Mouse (Mus musculus) stomach, embryonic 16.5 days (tissue): Measurements from ENCODE around the gene Tbl1x. TPM values are rescaled to one million over a fixed set of nuclear protein-coding genes. Genes with fewer than 3 reads are reported as not detected.

Experiments used
- ATAC-seq: fragments of 200-750 bp; cut with Nextera tagmentation; 2 replicates; pipeline ENCODE4 v1.8.0; 2017; ENCODE audit warnings: moderate number of reproducible peaks, moderate TSS enrichment; ENCODE audit not compliant: insufficient read depth, low FRiP score
- H3K27ac ChIP-seq: fragments of 300-500 bp; sonication (generic); 2 replicates; pipeline ENCODE4 v1.5.1; 2014; ENCODE audit warnings: low read length
- H3K27me3 ChIP-seq: fragments of 300-500 bp; sonication (generic); 2 replicates; pipeline ENCODE4 v1.6.1; 2014; ENCODE audit warnings: low read length, control low read depth, mixed read lengths; ENCODE audit not compliant: control insufficient read depth, insufficient read depth
- H3K36me3 ChIP-seq: fragments of 300-500 bp; sonication (generic); 2 replicates; pipeline ENCODE4 v1.6.1; 2014; ENCODE audit warnings: low read length; ENCODE audit not compliant: control insufficient read depth, insufficient read depth
- H3K4me1 ChIP-seq: fragments of 300-500 bp; sonication (generic); 2 replicates; pipeline ENCODE4 v1.6.1; 2014; ENCODE audit warnings: low read length, control low read depth, mixed read lengths; ENCODE audit not compliant: control insufficient read depth, insufficient read depth
- H3K4me2 ChIP-seq: fragments of 300-500 bp; sonication (generic); 2 replicates; pipeline ENCODE4 v1.6.1; 2014; ENCODE audit warnings: low read depth, low read length, mixed read lengths
- H3K4me3 ChIP-seq: fragments of 300-500 bp; sonication (generic); replicated peaks from 2 replicates; pipeline ENCODE4 v1.5.1; 2014; ENCODE audit warnings: mild to moderate bottlenecking, low read length
- H3K9ac ChIP-seq: fragments of 300-500 bp; sonication (generic); 2 replicates; pipeline ENCODE4 v1.6.1; 2014; ENCODE audit warnings: low read length
- H3K9me3 ChIP-seq: fragments of 300-500 bp; sonication (generic); replicated peaks from 2 replicates; pipeline ENCODE4 v1.6.1; 2016; ENCODE audit warnings: low read length, control low read depth; ENCODE audit not compliant: control insufficient read depth
- WGBS: fragments of 180-500 bp; shearing (Covaris S2); extraction: QIAGEN DNeasy Blood & Tissue Kit; methylation state at CpG from one replicate; pipeline ENCODE4 v1.1.7; 2014; 5-methylcytosine and 5-hydroxymethylcytosine counted together
- polyA plus RNA-seq: library from polyadenylated mRNA; unstranded; fragments of >200 nt; fragmentation: Nextera tagmentation; extraction: Ambion mirVana; gene quantifications from 2 replicates; pipeline ENCODE4 v1.2.1, GENCODE M21; 2015

Gene Tbl1x
- polyA plus RNA-seq, 1 experiment from 2014 or later: 56.8 TPM

DNA sequence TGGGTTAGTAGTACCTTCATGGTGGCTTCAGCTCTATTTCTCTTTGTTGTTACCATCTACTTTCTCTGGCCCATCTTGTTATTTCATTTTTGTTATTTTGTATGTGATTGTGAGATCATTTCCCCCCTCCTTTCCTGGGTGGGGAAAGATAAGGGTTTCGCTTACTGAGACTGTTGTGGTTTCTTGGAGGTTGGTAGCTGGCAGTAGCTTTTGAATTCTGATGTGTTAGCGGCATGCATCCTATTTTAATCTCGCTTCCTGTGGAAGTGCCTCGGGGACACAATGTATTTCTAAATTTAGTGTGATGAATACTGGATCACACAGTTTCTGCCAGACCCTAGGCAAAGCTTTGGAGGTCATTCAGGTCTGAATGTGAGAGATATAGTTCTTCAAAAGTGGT, 69.2 kb downstream of the Tbl1x start:
- no peak overlapping the region for H3K4me2 ChIP-seq
- no peaks in the 10 kb centered on the region for H3K36me3 ChIP-seq

DNA sequence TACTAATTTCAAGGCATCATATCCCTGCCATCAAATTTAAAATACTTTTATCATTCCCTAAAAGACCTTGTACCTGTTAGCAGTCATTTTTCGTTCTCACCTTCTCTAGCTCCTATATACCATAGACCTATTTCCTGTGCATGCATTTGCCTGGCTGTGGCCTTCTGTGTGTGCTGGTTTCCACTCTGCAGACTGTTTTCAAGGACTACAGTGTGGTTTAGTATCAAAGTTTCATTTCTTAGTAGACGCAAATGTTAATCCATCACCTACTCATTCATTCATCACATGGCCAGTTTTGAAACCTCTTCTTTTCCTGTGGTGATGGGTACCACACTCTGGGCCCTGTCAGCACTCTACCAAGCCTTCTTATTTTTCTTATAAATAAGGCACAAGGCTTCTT, 75.2 kb downstream of the Tbl1x start:
- 84% methylated on average over 2 of the region's 2 CpGs for WGBS
- H3K9me3 ChIP-seq: no peaks in the 10 kb centered on the region
- H3K36me3 ChIP-seq: no peaks in the 10 kb centered on the region
- H3K4me1 ChIP-seq: no peaks in the 10 kb centered on the region
- no peak overlapping the region for H3K4me2 ChIP-seq
- no peak overlapping the region for H3K9ac ChIP-seq
- H3K4me3 ChIP-seq: no peak overlapping the region
- ATAC-seq: no peak
- H3K27ac ChIP-seq: no peak overlapping the region
- H3K27me3 ChIP-seq: no peaks in the 10 kb centered on the region

More for the DNA sequence above, 69.2 kb downstream of the Tbl1x start:
- H3K9me3 ChIP-seq: no peaks in the 10 kb centered on the region
- H3K4me3 ChIP-seq: no peak overlapping the region
- no peaks in the 10 kb centered on the region for H3K27me3 ChIP-seq
- no peaks in the 10 kb centered on the region for H3K4me1 ChIP-seq
- H3K27ac ChIP-seq: no peak overlapping the region
- 75% methylated on average over 4 of the region's 4 CpGs for WGBS
- H3K9ac ChIP-seq: no peak overlapping the region
- no peak for ATAC-seq

DNA sequence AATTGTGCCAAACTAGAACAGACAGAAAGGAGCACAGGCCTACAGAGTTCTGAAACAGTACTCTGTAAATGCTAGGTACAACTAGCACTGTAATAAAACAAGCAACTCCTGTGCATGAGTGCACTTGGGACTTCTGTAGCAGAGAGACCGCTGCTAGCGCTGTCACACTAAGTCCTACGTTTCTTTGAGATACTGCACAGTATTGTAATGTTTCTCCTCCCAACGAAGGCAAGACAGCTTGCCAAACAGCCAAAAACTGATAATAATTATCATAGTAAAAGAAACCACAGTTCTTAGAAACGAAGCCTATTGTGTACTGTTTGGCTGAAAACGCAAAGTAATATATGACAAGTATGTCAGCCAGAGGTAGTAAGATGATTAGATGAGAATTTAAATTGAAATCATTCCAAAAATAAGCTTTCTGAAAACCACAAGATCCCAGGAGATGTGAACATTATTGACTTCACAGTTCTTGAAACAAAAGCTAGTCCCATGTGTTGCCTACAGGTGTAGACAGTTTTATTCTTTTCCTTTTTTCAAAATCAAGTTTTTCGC, 83.9 kb downstream of the Tbl1x start:
- no peak overlapping the region for H3K4me3 ChIP-seq
- H3K4me1 ChIP-seq: no peaks in the 10 kb centered on the region
- no peak overlapping the region for H3K9ac ChIP-seq
- WGBS: 62% methylated on average over 7 of the region's 7 CpGs
- H3K4me2 ChIP-seq: no peak overlapping the region
- no peaks in the 10 kb centered on the region for H3K36me3 ChIP-seq
- H3K9me3 ChIP-seq: no peaks in the 10 kb centered on the region
- no peaks in the 10 kb centered on the region for H3K27me3 ChIP-seq
- H3K27ac ChIP-seq: no peak overlapping the region
- no peak for ATAC-seq

DNA sequence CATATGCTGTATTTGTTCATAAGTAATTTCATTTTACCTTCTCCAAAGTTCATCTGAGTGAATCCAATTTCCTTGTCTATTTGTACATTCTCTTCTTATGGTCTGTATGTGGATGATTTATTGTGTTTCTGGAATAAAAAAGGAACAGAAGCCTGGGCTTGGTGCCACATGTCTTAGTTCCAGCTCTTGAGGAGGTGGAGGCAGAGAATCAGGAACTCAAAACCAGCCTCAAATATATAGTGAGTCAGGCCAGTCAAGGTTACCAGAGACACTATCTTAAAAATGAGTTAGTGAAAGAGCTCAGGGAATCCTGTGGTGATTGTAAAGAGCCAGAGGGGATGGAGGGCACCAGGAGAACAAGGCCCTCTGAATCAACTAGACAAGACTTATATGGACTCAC, 86.9 kb downstream of the Tbl1x start:
- Histone ChIP-seq H3K27ac (no peak overlapping the region), H3K36me3 (no peaks in the 10 kb centered on the region), H3K4me3 (no peak overlapping the region), H3K4me1 (no peaks in the 10 kb centered on the region), H3K9ac (no peak overlapping the region), H3K4me2 (no peak overlapping the region), H3K27me3 (no peaks in the 10 kb centered on the region), H3K9me3 (no peaks in the 10 kb centered on the region)
- ATAC-seq: no peak

DNA sequence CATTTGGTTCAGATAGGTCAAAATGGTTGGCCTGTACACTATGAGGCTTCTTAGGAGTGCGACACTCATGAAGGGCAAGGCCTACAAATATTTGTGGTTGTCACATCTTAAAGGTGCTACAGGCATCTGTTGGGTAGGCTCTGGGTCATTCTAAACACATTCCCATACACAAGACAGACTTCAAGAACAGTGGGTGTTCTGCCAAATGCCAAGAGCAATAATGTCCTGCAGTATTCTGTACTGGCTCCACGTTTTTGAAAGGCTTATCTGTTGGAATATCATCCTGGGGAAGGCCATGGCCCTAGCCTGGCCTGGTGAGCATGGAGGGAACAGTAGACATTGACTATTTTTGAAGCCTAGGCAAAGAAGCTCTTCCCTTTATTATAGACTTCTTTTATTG, 87.9 kb downstream of the Tbl1x start:
- no peaks in the 10 kb centered on the region for H3K36me3 ChIP-seq
- 61% methylated on average over 2 of the region's 2 CpGs for WGBS
- no peak overlapping the region for H3K9ac ChIP-seq
- ATAC-seq: no peak
- H3K9me3 ChIP-seq: no peaks in the 10 kb centered on the region
- H3K27me3 ChIP-seq: no peaks in the 10 kb centered on the region
- H3K4me2 ChIP-seq: no peak overlapping the region
- no peaks in the 10 kb centered on the region for H3K4me1 ChIP-seq
- H3K27ac ChIP-seq: no peak overlapping the region
- no peak overlapping the region for H3K4me3 ChIP-seq

DNA sequence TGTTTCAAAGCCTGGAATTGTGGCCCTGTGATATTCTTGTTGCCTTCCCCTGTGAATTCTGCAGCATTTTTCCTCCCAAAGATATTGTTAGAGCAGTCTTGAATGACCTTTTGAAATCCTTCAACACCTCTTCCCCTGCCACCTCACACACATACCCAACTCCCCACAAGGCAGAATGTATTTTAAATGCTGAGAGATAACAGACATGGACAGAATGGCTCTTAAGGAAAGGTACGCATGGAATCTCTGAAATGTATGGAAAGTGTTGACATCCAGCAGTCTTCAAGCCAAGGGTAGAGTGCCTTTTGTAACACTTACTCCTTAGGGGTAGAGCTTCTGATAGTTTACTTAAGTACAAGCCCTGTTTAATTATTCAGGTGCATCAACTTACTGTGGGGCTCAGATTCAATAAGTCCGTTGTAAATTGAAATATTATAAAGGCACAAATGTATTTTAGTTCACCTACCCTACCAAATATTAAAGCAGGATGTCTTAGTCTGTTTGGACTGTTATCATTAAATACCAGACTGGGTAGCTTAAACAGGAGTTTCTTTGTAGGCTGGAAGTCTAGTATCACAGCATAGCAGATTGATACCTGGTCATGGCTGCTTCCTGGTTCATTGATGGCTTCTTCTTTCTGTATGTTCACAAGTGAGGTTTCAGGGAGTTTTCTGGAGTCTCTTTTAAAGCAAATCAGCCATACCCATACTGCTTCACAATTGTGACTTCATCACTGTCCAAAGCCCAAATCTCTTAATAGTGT, 92.9 kb downstream of the Tbl1x start:
- Histone ChIP-seq H3K4me1 (no peaks in the 10 kb centered on the region), H3K27me3 (no peaks in the 10 kb centered on the region), H3K9ac (no peak overlapping the region), H3K9me3 (no peaks in the 10 kb centered on the region), H3K4me2 (no peak overlapping the region), H3K27ac (no peak overlapping the region), H3K4me3 (no peak overlapping the region), H3K36me3 (no peaks in the 10 kb centered on the region)
- ATAC-seq: no peak
- 73% methylated on average over 2 of the region's 2 CpGs for WGBS

DNA sequence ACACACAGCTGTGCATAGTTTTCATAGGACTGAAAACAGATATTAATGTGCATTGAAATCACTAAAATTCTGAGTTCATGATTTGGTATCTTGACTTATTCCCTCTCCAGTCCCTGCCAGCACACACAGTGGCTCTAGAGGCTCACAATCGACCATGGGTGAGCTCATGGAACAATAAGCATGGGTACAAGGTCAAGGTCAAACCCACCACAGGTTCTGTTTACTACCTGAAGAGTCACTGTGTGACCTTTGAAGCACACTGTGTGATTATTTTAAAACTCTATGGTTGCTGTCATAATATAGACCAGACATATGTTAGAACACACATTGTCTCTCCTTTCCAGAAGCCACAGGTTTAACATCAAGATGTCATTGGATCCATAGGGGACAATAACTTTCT, 96.7 kb downstream of the Tbl1x start:
- Histone ChIP-seq H3K9me3 (no peaks in the 10 kb centered on the region), H3K9ac (no peak overlapping the region), H3K4me3 (no peak overlapping the region), H3K27me3 (no peaks in the 10 kb centered on the region), H3K27ac (no peak overlapping the region), H3K4me2 (no peak overlapping the region), H3K4me1 (no peaks in the 10 kb centered on the region), H3K36me3 (no peaks in the 10 kb centered on the region)
- no peak for ATAC-seq
- WGBS: 36% methylated on average over 1 of the region's 1 CpGs

DNA sequence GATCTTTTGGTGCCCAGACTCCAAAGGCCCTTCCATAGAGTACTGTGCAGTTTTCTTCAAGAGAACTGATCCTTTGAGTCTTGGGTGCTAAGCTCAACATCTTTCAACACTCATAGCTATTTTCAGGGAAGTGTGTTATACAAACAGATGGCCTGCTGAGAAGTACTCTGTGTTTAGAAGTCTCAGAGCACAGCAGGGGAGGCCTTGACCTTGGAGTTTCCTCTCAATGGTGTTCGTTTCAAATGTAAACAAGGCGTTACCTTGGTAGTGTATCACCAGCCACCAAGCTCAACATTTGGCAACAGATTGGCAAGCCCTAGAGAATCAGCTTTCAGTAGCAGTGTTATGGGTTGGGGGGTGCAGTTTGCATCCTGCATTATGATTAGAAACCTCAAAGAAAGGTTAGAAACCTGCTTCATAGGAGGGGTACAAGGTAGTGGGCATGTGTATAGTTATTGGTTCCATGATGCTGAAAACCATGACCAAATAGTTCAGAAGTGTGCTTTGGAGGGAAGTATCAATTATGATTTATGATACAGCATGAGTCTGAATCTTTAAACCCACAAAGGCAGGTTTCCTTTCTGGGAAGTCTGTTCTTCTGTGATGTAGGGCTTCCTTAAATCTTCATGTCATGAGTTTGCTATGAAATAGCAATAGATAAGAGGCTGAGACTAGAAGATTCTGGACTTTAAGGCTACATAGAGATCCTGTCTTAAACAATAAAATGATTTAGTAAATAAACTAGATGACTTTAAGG, 98.3 kb downstream of the Tbl1x start:
- WGBS: 38% methylated on average over 2 of the region's 2 CpGs
- Histone ChIP-seq H3K4me1 (no peaks in the 10 kb centered on the region), H3K9ac (no peak overlapping the region), H3K36me3 (no peaks in the 10 kb centered on the region), H3K27ac (no peak overlapping the region), H3K4me2 (no peak overlapping the region), H3K4me3 (no peak overlapping the region), H3K27me3 (no peaks in the 10 kb centered on the region), H3K9me3 (no peaks in the 10 kb centered on the region)
- no peak for ATAC-seq

DNA sequence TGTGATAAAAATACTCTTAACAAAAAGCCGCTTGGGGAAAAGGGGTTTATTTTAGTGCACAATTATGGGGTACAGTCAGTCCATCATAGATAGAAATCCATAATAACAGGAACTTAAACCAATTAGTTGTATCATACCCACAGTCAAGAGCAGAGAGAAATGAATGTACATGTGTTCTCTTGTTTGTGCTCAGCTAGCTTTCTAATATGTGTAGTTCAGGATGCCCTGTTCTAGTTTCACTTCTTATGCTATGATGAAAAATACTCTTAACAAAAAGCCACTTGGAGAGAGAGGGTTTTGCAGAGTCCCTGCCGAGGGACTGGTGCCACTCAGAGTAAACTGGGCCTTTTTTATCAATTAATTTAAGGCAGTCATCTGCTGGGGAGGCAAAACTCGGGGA, 101.1 kb downstream of the Tbl1x start:
- Histone ChIP-seq H3K27me3 (no peaks in the 10 kb centered on the region), H3K4me1 (no peaks in the 10 kb centered on the region), H3K4me3 (no peak overlapping the region), H3K9ac (no peak overlapping the region), H3K36me3 (no peaks in the 10 kb centered on the region), H3K4me2 (no peak overlapping the region), H3K9me3 (no peaks in the 10 kb centered on the region), H3K27ac (no peak overlapping the region)
- WGBS: 72% methylated on average over 3 of the region's 3 CpGs
- ATAC-seq: no peak
